Mouse (Mus musculus): ENCODE results near the gene Tmem229a. TPM values are rescaled to one million over a fixed set of nuclear protein-coding genes. Genes with fewer than 3 reads are reported as not detected.

Gene Tmem229a
- total RNA-seq (2023), result not detected

GRCm38 (mm10) chr6:24955946-24956585 lies at the start of gene Tmem229a:
Gene Tmem229a, minus strand, starts transcription at chr6:24956297.

Other genes with a start within 250 kb of the Tmem229a start
- gene Hyal6, start 223.1 kb downstream of the Tmem229a start, total RNA-seq (2023), result not detected
- gene Hyal4, start 208.0 kb downstream of the Tmem229a start, total RNA-seq (2023), result not detected
- gene Spam1, start 165.1 kb downstream of the Tmem229a start, total RNA-seq (2023), result not detected
- gene Hyal5, start 98.3 kb downstream of the Tmem229a start, total RNA-seq (2023), result not detected

Data from CD4-positive naive resting alpha-beta T cell, adult 57 days (primary cell).